Mouse (Mus musculus) ES-E14 (cell line): ENCODE measurements at regions not wholly inside any gene's neighbourhood (a gene's known extent, or its start where the extent isn't known, plus 50 kb on each side); places are given as distances from the start of the nearest gene placed in this dataset.

Experiments used
- CHD2 ChIP-seq: IDR thresholded peaks from 2 replicates; pipeline ENCODE4 v1.6.1; 2014; ENCODE audit warnings: mild to moderate bottlenecking, low read depth, low read length, inconsistent platforms
- HCFC1 ChIP-seq: IDR thresholded peaks from 2 replicates; pipeline ENCODE4 v1.6.1; 2012; ENCODE audit warnings: low read length, inconsistent platforms, borderline replicate concordance; ENCODE audit not compliant: insufficient read depth
- ZC3H11A ChIP-seq: IDR thresholded peaks from 2 replicates; pipeline ENCODE4 v1.6.1; 2012; ENCODE audit warnings: low read depth, mild to moderate bottlenecking, inconsistent platforms, low read length, borderline replicate concordance
- ZNF384 ChIP-seq: IDR thresholded peaks from 2 replicates; pipeline ENCODE4 v1.6.1; 2012; ENCODE audit warnings: low read depth, low read length, inconsistent platforms

DNA sequence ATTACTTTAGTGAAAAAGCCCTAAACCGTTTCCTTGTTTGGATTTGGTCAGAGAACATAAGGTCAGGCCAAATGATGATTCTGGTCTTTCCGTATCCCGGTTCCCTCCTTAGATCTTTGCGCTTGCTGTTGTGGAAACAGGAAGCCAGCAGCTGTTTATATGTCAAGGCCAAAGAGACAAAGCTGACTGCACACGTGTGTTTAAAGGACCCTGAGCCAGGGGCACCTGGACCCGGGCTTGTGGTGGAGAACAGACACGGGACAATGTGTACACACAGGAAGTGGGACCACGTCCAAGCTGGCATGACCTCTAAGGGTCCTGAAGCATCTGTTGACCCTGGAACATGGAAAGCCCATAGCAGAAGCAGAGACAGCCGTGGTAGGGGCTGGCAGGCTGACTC is 233.4 kb upstream of the Stt3b start:
- no peak for TF ChIP-seq HCFC1
- TF ChIP-seq ZC3H11A, result no peak
- TF ChIP-seq ZNF384, result no peak
- no peak for TF ChIP-seq CHD2
